Mouse (Mus musculus): Measurements from ENCODE around the gene Snx20. TPM values are rescaled to one million over a fixed set of nuclear protein-coding genes. Genes with fewer than 3 reads are reported as not detected.

Gene Snx20
- total RNA-seq, 2 experiments from 2014 or later = 1.4 to 1.6 TPM

DNA sequence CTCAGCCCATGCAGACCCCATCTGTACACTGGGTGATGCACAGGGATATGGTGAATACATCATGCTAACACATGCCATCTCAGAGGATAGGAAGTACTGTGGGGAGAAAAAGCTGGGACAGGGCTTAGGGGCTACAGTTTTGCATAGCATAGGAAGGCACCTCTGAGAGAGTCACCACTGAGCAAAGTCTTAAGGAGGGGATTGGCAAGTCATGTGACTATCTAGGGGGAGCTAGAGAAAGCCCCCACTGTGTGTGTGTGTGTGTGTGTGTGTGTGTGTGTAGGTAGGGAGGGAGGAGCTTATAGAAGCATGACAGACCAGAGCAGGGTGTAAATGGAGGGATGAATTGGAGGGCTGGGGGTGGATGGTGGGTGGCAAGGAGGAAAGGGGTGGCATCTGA lies 12.4 kb upstream of the Snx20 start:
- no peak for DNase-seq (ENCODE audit: extremely low spot score in 1 of 2, low spot score in 2 of 2)
- intact Hi-C loops (cut with DNase I) = no loop called here

DNA sequence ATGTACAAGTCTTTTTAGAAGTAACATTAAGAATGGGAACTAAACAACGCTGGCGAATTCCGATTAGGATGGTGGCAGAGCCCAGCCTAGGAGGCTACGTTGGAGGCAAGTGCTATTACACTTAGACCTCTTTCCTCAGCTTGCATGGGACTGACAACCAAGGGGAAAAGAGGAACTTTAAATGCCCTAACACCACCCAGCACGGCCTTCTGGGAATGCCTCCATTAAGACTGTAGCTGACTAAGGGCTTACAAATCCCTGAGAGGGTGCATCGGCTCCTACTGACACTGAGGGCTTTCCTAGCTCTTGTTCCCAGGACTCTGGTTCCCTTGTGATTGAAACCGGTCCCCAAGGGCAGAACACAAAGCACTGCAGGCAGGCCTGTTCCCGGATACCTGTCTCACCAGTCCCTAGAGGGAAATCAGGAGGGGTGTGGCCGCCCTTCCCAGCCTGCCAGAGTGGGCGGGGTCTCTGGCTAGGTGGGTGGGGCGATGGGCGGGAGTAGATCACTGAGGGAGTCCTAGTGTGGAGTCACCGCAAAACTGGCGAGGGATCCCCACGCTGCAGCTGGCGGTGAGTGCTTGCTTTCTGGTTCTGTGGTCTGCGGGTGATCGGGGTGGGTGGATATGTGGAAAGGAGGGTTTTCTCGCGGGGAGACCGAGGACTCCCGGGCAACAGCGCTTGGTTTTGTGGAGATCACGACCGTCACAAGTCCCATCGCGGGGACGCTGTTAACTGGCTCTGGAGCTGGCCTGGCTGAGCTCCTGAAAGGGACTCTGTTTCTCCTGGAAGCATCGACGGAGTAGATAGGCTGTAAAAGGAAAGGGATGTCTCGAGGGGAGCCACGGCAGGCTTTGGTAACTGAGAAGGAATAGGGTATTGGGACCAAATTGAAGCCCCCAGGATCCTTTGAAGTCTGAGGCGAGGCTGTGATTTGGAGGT lies 11.2 kb upstream of the Snx20 start, which contains the start of gene Nod2:
Gene Nod2 (plus strand): TSS at position 479 of the 942 bp plus-strand sequence.
- intact Hi-C loops (cut with DNase I) = no loop called here
- peak in 1 of 2 experiments; percentile 79 for DNase-seq (ENCODE audit: extremely low spot score in 1 of 2, low spot score in 2 of 2)

DNA sequence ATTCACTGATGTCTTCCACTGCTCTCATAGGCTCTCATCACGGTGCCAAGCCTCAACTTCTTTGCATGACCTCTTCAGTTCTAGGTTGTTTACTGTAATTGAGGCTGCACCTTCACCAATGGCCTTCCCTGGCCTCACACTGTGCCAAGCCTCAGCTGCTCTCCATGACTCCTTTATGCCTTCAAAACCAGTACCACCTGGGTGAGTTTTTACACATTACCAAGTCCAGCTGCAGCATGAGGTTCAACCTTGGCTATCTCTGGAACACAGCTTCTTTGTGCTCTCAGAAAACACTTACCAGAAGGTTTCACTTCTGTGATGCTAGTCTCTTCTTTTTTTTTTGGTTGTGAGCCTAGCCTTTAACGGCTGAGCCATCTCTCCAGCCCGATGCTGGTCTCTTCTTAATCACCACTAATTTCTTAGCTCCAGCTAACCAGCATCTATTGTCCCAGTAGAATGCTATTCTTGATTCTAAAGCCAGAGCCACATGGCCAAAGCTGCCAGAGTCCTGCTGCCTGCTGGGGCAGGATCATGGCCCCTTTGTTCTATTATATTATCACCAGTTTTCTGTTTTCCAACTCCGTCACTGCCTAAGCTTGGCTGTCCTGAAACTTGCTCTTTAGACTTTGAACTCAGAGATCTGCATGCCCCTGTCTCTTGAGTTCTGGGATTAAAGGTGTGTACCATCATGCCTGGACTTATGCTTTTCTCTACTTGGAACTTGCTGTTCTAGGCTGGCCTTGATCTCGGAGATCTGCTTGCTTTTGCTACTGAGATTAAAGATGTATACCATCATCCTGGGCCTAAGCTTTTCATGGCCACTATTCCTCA lies 7.0 kb upstream of the Snx20 start:
- no peak for DNase-seq (ENCODE audit: extremely low spot score in 1 of 2, low spot score in 2 of 2)
- intact Hi-C loops (cut with DNase I) = no loop called here

DNA sequence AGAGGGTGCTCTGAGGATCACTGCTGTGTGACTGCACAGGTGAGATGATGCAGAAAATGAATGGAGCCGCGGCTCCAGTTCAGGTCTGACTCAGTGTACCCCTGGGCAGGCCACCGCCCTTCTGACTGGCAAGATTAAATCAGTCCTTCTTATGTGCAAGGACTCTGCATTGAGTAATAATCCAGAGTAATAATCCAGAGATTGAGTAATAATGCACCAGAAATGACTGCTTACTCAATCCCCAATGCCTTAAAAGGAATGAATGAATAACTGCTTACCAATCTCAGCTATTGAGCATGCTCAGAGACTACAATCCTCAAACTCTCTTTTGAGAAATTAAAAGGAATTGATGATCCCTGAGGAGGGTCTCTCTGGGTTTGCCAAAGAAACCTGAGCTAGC lies 3.0 kb upstream of the Snx20 start:
- DNase-seq (ENCODE audit: extremely low spot score in 1 of 2, low spot score in 2 of 2) = no peak
- intact Hi-C loops (cut with DNase I) = no loop called here

DNA sequence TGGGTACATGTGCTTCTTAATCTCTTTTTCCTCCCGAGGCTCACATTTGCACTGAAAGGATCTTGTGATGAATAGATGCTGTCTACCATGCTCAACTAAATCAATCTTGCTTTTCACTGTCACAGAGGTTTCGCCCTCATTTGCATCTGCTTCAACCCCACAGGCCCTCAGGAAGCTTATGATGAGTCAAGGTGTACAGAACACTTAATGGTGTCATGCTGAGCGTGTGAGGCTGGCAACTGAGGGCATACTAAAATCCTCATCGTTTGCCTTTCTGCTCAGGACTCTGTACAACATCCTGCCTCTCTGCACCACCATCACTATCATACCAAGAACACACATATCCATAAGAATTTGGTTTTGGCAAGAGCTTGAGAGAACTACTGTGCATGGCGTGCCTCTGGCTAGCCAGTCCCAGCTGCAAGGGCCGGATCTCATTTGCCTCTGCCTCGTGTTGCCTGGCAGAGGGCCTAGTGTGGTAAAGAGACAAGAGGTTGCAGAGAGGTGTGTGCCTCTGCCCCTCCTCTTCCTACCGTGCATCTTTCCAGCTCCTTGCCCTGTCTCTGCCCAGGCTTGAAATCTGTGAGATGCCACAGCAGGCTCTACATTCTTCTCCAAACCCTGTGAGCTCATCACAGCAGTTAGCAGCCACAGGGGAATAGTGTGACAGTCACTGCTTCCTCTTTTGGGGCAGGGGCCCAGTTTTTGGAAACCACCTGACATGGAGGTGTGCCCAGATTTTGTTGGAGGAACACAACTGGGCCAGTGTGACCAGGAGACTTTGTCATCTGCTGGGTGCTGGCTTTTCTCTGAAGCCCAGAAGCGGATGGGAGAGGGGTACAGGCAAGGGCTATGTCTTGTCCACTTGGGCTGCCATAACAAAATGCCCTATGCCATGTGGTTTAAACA lies 1.4 kb upstream of the Snx20 start:
- no peak for DNase-seq (ENCODE audit: extremely low spot score in 1 of 2, low spot score in 2 of 2)
- intact Hi-C loops (cut with DNase I) = no loop called here

DNA sequence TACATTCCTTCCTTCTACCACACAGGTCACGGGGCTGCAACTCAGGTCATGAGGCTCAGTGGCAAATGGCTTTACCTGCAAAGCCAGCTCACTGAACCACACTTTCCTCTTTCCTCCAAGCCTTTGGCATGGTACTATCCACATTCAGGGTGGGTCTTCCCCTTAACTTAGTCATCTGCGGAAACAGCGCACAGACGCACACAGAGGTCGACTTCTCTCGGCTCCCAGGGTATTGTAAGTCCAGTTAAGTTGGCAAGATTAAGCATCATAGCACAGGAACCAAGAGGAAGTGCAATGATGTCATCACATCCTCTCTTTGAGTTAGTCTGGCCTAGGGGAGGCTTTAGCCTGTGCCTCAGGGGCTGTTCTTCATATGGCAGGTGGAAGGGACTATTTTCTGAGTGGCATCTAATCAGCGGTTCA lies 2.6 kb downstream of the Snx20 start:
- intact Hi-C loops (cut with DNase I) = no loop called here
- no peak for DNase-seq (ENCODE audit: extremely low spot score in 1 of 2, low spot score in 2 of 2)

DNA sequence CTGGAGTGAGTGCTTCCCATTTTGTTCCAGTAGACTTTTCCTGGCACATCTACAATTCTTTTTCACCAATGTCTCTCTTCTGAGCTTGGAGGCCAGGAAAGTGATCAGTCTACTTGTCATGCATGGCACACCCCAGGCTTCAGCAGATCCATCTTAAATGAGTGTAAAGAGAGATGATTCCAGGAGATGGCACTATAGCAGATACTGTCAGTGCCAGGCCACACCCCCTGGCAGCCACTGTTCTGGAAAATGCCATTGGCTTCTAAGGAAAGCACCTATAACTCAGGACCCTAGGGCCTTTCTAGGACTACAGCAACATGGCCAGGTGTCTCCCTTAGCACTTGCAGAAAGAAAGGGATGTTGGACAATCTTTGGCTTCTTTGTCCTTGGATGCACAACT lies 4.8 kb downstream of the Snx20 start:
- intact Hi-C loops (cut with DNase I) = no loop called here
- DNase-seq (ENCODE audit: extremely low spot score in 1 of 2, low spot score in 2 of 2) = peak; percentile 38 to 58

DNA sequence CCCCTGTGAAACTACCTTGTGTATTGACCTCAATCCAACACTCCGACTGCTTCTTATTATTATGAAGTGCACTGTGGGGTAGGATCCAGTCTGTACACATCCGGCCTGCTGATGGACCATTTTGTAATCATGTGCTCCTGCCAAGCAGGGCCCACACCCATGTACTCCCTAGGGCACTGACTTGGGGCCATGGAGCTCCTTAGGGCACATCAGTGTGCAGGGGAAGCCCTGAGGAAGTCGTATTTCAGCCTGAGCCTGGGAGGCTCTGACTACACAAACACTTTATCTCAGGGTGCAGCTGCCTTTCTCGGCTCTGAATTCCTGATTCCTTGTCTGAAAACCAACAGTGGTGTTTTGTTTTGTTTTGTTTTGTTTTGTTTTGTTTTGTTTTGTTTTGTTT lies 5.7 kb downstream of the Snx20 start:
- no peak for DNase-seq (ENCODE audit: extremely low spot score in 1 of 2, low spot score in 2 of 2)
- intact Hi-C loops (cut with DNase I) = no loop called here

DNA sequence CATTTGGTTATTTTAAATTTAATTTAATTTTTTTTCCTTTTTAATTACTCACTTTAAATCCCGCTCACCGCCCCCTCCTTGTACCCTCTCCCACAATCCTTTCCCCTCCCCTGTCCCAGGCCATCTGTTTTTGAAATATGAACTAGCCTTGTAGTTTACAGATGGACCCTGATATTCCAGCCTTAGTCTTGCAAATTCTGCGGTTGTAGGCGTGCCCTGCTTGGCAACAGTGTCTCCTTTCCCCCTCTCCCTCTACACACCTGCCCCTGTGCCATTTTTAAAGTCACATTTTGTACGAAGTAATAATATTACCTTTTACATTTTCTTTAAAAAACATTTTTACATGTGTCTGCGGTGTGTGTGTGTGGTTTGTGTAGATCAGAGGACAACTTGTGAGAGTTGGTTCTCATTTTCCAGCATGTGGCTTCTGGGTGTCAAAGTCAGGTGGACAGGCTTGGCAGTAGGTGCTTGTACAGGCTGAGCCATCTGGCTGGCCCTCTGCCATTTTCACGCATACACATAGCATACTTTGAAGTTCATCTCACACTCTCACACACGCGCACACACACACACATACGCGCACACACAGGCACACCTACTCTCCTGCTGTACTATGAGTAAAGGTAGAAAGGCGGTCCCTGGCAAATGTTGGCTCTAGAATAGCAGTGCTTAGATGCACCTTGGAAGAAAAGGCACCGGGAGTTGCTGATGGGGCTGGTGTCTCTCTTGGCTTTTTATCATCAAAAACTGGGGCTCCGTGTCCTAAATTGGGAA lies 7.7 kb downstream of the Snx20 start:
- intact Hi-C loops (cut with DNase I) = loop anchor here (2.0 to 5.0 kb wide), 2 partner anchors 69 to 129 kb away; partner anchors contain the start of gene Cyld

DNA sequence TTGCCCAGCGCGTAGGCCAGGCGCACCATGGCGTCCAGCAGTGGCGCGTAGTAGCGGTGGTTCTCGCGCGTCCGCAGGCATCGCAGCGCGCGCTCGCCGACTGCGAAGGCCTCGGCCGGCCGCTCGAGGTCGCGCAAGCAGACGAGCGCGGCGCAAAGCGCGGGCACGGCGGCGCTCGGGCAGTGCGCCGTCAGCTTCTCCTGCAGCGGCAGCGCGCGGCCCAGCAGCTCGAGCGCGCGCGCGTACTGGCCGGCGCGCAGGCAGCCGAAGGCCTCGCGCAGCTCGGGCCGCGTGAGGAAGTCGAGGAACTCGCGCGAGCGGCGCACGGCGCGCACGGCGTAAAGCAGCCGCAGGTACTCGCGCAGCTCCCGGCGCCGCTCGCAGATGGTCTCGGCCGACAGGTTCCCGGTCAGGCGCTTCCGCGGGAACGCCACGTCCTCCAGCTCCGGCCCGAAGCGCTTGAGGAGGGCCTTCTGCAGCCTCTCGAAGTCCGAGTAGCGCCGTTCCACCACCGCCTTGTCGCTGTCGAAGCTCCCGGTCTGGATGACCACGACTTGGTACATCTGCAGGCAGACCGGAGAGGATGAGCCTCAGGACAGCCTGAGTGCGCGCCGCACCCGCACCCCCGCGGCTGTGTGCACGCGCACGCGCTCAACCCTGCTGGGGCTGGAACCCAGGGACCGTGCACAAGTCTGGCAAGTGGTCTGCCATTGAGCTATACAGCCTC lies 8.5 kb downstream of the Snx20 start:
- DNase-seq (ENCODE audit: extremely low spot score in 1 of 2, low spot score in 2 of 2) = peak; percentile 64 to 92
- intact Hi-C loops (cut with DNase I) = loop anchor here (5.0 kb wide), 1 partner anchor 130 kb away; no protein-coding TSS in a partner anchor

More for the DNA sequence above, 7.7 kb downstream of the Snx20 start:
- peak in 1 of 2 experiments; percentile 63 for DNase-seq (ENCODE audit: extremely low spot score in 1 of 2, low spot score in 2 of 2)

DNA sequence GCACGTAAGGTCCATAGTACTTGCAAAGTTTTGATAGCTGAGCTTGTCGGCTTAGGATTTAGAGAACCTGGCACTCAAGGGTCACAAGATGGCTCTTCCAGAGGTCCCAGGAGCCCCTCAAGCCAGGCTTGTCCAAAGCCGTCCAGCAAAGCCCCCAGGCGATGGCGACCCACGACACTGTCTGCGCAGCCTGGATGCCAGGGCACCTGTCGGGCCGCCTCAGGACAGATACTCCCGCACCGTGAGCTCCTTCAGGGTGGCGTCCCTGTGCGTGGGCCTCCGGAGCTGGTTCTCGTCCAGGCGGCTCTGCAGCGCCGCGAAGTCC lies 9.0 kb downstream of the Snx20 start:
- intact Hi-C loops (cut with DNase I) = loop anchor here (5.0 kb wide), 1 partner anchor 130 kb away; no protein-coding TSS in a partner anchor
- no peak for DNase-seq (ENCODE audit: extremely low spot score in 1 of 2, low spot score in 2 of 2)

DNA sequence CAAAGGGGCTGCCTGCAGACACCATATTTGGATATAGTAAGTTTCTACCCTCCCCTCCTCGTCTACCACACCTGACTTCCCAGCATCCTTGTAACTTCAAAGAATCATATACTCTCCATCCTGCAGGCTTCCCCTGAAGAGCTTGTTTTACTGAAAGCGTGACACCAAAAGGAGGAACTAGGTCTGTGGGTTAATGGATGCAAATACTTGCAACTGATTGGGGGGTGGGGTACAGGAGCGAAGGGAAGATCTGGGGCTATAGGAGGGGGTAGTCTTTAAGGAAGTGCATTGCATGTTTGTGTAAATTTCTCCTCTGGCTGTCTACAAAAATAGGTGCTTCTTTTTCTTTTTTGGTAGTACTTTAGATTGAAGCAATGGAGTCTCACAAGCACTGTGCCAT lies 9.5 kb downstream of the Snx20 start:
- intact Hi-C loops (cut with DNase I) = loop anchor here (5.0 kb wide), 1 partner anchor 131 kb away; no protein-coding TSS in a partner anchor
- no peak for DNase-seq (ENCODE audit: extremely low spot score in 1 of 2, low spot score in 2 of 2)

DNA sequence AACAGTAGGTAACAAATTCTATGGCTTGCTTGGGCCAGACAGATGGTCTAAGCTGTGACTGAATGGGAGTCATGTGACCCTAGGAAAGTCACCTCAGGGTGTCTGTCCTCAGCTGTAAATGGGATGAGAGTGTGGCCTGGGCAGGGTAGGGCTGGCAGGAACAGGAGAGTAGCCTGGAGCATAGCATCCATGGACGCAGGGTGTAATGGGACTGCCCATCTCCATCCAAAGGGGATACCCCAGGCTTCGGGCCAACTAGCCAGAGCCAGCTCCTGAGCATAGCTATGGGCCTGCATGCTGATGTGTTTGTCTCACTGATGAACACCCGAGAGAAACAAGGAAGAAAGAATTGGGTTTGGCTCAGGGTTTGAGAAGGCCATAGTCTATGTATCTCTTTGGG lies 11.7 kb downstream of the Snx20 start:
- intact Hi-C loops (cut with DNase I) = loop anchor here (5.0 kb wide), 2 partner anchors 102 to 352 kb away; partner anchors contain the start of genes Adcy7 and Nkd1
- DNase-seq (ENCODE audit: extremely low spot score in 1 of 2, low spot score in 2 of 2) = no peak

DNA sequence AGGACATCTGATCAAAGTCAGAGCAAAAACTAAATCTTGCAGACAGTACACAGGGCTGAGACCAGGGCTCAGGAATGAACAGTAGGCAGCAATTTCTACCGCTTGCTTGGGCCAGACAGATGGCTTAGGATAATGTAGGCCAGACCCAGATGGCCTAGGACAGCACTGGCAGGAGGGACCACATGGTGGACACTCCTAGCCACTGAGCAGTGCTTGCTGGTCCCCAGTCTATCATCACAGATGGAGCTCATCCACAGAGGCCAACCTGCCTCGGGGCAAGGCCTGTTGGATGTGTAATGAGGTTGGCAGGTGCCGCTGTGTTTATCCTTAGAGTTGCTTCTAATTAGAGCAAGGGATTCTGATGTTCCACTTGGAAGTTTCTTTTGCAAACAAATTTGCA lies 12.6 kb downstream of the Snx20 start:
- intact Hi-C loops (cut with DNase I) = loop anchor here (5.0 kb wide), 2 partner anchors 101 to 351 kb away; partner anchors contain the start of genes Adcy7 and Nkd1
- DNase-seq (ENCODE audit: extremely low spot score in 1 of 2, low spot score in 2 of 2) = no peak

DNA sequence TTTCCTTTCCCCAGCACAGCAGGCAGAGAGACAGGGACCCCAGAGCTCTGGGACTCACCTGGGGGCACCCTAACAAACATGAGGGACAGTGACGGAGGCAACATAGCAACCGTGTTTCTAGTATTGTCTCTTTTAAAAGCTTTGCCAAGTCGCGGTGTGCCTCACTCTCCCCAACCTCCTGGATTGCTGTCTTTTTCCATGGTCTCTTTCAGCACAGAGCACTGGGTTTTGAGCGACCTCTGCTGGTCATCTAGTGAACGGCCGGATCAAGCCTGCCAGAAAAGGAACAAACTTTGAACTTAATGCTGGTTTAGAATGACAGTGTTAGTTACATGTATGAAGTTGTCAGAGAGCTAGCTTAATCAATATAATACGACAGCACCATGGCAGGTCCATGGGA lies 14.5 kb downstream of the Snx20 start:
- intact Hi-C loops (cut with DNase I) = loop anchor here (2.0 to 5.0 kb wide), 3 partner anchors 99 to 349 kb away; partner anchors contain the start of genes Adcy7 and Nkd1
- peak; percentile 62 to 72 for DNase-seq (ENCODE audit: extremely low spot score in 1 of 2, low spot score in 2 of 2)

DNA sequence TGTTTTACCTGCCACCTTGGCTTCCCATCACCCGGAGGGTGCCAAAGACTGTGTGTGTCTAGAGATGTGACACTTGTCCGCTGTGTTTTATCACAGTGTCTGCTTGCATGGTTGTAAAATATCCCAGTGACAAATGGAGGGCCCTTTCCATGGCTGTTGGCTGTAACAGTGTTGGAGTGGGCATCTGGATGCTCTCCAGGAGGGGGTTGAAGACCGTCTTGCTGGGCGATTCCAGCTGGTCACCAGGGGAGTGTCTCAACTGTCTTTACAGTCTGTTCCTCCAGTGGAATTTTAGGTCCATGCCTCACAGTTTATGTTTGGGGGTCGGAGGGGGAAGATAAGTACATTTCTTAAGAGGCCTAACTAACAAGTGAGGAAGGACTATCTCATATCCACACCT lies 15.0 kb downstream of the Snx20 start:
- no peak for DNase-seq (ENCODE audit: extremely low spot score in 1 of 2, low spot score in 2 of 2)
- intact Hi-C loops (cut with DNase I) = loop anchor here (2.0 to 5.0 kb wide), 3 partner anchors 99 to 349 kb away; partner anchors contain the start of genes Adcy7 and Nkd1

DNA sequence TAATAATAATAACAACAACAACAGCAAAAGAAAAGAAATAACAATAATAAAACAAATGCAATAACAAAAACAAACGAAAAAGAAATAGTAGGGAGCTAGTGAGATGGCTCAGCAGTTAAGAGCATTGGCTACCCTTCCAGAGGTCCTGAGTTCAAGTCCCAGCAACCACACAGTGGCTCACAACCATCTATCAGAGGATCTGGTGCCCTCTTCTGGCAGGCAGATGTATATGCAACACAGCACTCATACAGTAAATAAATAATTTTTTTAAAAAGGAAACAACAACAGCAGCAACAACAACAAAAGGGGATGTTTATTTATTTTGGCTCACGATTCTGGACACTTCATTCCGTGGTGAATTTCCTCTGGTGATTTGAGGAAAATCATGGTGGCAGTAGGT lies 16.4 kb downstream of the Snx20 start:
- intact Hi-C loops (cut with DNase I) = no loop called here
- DNase-seq (ENCODE audit: extremely low spot score in 1 of 2, low spot score in 2 of 2) = no peak

Data from left cerebral cortex, postnatal 10 days (tissue).